Mouse (Mus musculus): ENCODE results near the gene Cog1. TPM values are rescaled to one million over a fixed set of nuclear protein-coding genes. Genes with fewer than 3 reads are reported as not detected.

The Cog1 gene
- 37.7 TPM for polyA plus RNA-seq (2017; shearing (Covaris generic))

DNA sequence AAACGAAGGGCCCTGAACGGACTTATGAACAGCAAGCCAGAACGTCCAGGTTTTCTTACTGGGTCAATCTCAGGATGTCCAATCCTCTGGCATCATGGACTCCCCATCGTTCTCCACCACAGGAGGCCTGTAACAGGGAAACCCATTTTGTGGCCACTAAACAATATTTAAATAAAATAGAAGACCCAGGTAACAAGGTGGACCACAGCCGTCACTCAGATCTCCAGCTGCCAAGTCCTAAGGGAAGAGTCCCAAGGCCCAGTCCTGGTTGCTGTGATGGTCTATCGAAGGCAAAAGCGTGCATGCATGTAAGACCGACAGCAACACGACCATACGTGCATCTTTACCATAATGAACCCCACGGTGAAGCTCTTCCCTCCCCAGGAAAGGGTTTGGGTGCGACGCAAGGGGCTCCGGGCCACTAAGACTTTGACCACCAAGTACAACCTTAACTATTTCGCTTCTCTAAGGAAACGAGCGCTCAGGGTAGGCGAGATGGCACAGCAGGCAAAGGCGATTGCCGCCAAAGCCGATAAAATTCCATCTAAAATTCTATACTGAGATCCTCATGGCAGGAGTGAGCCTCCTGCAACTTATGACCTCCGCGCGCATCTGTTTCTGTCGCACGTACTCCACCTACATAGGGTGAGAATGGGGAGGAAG lies at the start of gene Cog1:
Cog1 (plus strand) TSS at position 480 of the 663 bp plus-strand sequence.

DNA sequence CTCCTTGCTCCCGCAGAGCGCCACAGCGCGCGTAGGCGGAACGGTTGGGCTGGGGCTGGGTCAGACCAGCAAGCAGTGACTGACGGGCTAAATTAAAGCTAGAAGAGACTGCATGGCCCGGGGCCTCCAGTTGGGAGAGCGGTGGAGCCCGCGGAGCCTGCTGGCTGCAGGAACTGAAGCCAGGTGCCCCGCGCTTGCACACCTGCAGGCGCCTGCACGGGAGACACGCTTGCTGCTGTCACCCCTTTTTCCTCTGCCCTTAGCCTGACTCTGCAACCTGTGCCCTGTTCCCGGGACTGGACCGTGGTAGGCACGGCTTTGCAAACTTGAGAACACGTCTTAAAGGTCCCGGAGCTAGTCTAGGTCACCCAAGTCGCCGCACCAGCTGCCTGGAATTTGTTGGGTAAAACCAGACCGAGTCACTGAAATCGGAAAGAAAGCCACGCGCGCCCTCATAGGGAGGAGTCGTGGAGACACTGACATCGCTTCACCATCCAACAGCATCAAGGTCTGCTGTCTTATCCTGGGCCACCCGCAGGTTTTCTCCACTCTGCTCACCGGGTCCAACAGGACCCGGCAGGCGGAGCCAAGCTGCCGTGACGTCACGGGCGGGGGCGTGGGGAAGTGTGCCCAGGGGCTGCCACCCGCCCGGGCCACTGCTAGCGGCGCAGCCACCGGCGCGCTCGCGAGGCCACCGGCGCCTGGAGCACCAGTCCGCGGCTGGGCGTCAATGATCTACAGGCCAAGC lies 30.1 kb upstream of the Cog1 start, which contains the start of gene Sstr2:
Sstr2 (plus strand) TSS at position 671 of the 748 bp plus-strand sequence.

DNA sequence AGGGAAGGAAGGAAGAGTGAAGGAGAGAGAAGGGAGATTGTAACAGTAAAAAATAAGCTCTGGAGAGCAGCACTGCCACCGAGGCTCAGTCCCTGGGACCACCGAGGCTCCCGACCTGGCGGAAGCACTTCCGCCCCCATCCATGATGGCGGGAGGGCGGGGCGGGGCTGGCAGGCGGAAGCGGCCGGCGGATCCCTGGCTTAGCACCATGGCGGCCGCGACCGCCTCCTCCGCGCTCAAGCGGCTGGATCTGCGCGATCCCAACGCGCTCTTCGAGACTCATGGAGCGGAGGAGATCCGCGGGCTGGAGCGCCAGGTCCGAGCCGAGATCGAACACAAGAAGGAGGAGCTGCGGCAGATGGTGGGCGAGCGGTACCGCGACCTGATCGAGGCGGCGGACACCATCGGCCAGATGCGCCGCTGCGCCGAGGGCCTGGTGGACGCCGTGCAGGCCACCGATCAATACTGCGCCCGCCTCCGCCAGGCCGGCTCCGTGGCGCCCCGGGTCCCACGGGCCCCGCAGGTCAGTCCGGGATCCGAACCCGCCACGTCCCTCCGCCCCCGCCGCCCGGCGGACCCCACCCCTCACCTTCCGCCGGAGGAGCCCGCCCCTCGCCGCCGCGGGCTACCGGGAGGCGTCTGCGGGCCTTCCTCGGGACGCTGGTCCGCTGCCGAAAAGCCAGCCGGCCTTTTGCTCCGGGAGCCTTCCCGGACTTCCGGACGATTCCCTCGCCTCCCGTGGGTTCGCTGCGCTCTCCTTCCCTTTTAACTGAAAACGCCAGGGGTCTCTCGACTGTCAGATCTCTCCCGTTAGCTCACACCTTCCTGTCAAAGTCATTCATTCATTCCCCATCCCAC lies 613 bp downstream of the Cog1 start, which contains the start of gene Slc39a11:
Slc39a11 (minus strand) TSS at position 727 of the 858 bp plus-strand sequence.

GRCm38 (mm10) chr11:113683957-113684706 lies 35.2 kb downstream of the Cog1 start, which contains the start of the genes Fam104a and D11Wsu47e:
Fam104a (minus strand) TSS chr11:113684155.
D11Wsu47e (plus strand) TSS chr11:113684412.

DNA sequence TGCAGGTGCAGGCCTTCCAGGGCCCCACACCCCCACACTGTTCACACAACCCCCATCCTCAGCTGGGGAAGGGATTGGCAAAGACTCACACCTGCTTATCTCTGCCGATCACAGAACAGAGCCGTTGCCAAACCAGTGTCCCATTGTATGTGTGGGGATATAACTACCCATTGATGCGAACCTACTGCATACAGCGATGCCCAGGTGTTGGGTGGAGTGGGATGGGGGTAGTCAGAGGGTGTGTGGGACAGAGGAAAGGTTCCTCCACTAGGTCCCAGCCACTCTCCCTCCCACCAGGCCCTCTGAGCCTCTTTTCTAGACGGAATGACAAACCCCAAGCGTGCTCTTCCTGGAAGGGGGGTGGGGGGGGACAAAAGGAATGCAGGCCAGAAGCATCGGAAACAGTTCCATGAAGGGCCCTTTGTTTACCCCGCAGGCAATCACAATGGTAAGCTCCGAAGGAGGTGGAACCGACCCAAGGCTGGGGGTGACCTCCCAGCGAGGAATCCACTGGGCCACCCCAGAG lies 60.8 kb downstream of the Cog1 start, which contains the start of gene Cpsf4l:
Cpsf4l (minus strand) TSS at position 287 of the 526 bp plus-strand sequence.

Other genes with a start within 250 kb of the Cog1 start
- not detected for gene Sstr2, start 29.8 kb upstream of the Cog1 start, polyA plus RNA-seq (2017; shearing (Covaris generic))
- 39.9 TPM for gene Slc39a11, start 910 bp downstream of the Cog1 start, polyA plus RNA-seq (2017; shearing (Covaris generic))
- gene Fam104a, start 35.0 kb downstream of the Cog1 start, polyA plus RNA-seq (2017; shearing (Covaris generic)) = 43.1 TPM
- 10.9 TPM for gene D11Wsu47e, start 35.2 kb downstream of the Cog1 start, polyA plus RNA-seq (2017; shearing (Covaris generic))
- gene Cpsf4l, start 60.8 kb downstream of the Cog1 start, polyA plus RNA-seq (2017; shearing (Covaris generic)) = not detected
- gene Cdc42ep4, start 102.7 kb downstream of the Cog1 start, polyA plus RNA-seq (2017; shearing (Covaris generic)) = 5.3 TPM